Mouse (Mus musculus) thymus, postnatal 25 days (tissue): ENCODE data around the gene Pik3c2b.

Source experiments
- DNase-seq: peaks from one replicate; pipeline ENCODE4 v3.0.0; 2022

Pik3c2b gene

GRCm38 (mm10) chr1:133100980-133101798 lies 55.7 kb downstream of the Pik3c2b start:
- DNase-seq, result peak; percentile 74

- no peak for DNase-seq
These were observed 56.6 kb downstream of the Pik3c2b start for GRCm38 (mm10) chr1:133102108-133102507.

GRCm38 (mm10) chr1:133103315-133103714 lies 57.8 kb downstream of the Pik3c2b start:
- no peak for DNase-seq

- no peak for DNase-seq
These were observed 58.4 kb downstream of the Pik3c2b start for GRCm38 (mm10) chr1:133103871-133104270.

GRCm38 (mm10) chr1:133116108-133116507 lies 70.6 kb downstream of the Pik3c2b start:
- no peak for DNase-seq

GRCm38 (mm10) chr1:133118127-133118526 lies 72.7 kb downstream of the Pik3c2b start:
- no peak for DNase-seq

GRCm38 (mm10) chr1:133118844-133119243 lies 73.4 kb downstream of the Pik3c2b start:
- no peak for DNase-seq

- no peak for DNase-seq
These were observed 74.7 kb downstream of the Pik3c2b start for GRCm38 (mm10) chr1:133119931-133120712.

GRCm38 (mm10) chr1:133121246-133121645 lies 75.8 kb downstream of the Pik3c2b start:
- no peak for DNase-seq

DNA sequence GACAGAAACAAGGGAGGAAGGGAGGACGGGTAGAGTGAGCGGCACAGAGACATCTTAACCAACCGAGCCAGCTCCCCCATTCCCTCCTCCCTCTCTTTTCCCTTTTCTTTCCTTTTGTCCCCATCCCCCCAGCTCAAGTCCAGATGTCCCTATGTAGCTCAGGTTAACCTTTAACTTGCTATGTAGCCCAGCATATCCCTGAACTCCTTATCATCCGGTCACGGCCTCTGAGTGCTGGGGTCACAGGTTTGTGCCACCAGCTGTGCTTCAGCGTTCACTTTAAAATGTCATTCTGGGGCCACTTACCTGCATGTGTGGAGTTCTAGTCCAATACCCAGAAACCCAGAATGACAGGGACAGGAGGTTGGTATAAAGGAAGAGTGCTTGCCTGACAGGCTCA lies 78.7 kb downstream of the Pik3c2b start:
- no peak for DNase-seq

DNA sequence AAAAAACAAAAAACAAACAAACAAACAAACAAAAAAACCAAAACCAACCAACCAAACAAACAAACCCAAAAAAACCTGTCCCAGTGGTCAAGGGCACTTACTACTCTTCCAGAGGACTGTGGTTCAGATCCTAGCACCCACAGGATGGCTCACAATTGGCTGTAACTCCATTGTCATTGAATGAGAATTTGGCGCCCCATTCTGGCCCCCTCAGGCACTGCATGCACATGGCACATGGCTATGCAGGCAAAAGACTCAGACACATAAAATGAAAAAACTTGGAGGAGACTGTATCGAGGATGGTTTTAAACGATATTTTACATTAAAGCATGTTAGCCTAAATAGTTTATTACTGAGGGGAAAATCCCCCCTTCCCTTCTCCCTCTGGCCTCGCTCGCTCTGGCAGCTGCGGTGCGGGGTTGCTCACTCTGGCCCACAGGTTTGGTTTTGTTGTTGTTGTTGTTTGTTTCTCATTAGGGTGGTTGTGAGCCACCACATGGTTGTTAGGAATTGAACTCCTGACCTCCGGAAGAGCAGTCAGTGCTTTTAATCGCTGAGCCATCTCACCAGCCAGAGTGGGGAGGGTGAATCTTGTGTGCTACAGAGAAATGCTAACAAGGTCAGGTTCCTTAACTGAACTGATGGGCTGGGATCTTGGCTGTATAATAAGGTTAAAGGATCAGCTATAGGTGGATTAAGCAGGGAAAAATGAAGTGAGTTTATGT lies 80.3 kb downstream of the Pik3c2b start:
- DNase-seq, result no peak

GRCm38 (mm10) chr1:133126365-133126740 lies 80.9 kb downstream of the Pik3c2b start:
- no peak for DNase-seq

- no peak for DNase-seq
These were observed 81.9 kb downstream of the Pik3c2b start for GRCm38 (mm10) chr1:133127328-133127727.

- DNase-seq, result no peak
These were observed 84.2 kb downstream of the Pik3c2b start for GRCm38 (mm10) chr1:133129471-133130221.

GRCm38 (mm10) chr1:133130638-133131560 lies 85.4 kb downstream of the Pik3c2b start, which contains the start of gene Ppp1r15b:
Gene Ppp1r15b, plus strand, starts transcription at chr1:133131143.
- peak; percentile 97 for DNase-seq

GRCm38 (mm10) chr1:133131561-133131905 lies 86.1 kb downstream of the Pik3c2b start:
- DNase-seq, result no peak

GRCm38 (mm10) chr1:133131936-133132335 lies 86.5 kb downstream of the Pik3c2b start:
- DNase-seq, result no peak

DNA sequence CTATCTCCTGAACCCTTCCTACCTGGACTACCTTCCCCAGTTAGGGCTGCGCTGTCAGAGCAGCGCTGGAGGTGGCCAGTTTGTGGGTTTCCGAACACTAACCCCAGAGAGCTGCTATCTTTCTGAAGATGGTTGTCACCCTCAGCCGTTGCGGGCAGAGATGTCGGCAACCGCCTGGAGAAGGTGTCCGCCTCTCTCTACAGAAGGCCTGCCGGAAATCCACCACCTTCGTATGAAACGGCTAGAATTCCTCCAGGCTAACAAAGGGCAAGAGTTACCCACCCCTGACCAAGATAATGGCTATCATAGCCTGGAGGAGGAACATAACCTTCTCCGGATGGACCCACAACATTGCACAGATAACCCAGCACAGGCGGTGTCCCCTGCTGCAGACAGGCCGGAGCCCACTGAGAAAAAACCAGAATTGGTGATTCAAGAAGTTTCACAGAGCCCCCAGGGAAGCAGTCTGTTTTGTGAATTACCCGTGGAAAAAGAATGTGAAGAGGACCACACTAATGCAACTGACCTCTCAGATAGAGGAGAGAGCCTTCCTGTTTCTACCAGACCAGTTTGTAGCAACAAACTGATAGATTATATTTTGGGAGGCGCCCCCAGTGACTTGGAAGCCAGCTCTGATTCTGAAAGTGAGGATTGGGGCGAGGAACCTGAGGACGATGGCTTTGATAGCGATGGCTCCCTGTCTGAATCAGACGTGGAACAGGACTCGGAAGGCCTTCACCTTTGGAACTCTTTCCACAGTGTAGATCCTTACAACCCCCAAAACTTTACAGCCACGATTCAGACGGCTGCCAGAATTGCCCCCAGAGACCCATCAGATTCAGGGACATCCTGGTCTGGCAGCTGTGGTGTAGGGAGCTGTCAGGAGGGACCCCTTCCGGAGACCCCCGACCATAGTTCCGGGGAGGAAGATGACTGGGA lies 87.2 kb downstream of the Pik3c2b start:
- DNase-seq, result peak; percentile 34

- no peak for DNase-seq
These were observed 88.0 kb downstream of the Pik3c2b start for GRCm38 (mm10) chr1:133133425-133133824.

DNA sequence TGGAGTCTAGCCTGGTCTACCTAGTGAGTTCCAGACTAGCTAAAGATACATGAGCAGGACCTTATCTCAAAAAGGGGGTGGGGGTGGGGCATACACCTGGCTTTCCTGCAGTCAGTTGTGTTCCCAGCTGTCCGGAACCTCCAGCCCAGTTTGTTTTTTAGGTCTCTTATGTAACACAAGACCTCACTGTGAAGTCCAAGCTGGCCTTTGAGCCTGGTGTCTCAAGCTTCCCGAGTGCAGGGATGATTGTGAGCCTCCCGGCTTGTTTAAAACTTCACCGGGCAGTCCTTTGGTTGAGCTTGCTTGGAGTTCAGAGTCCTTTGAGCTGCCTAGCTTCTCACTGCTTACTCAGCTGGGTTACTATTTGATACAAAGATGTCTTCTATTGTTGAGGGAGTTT lies 88.6 kb downstream of the Pik3c2b start:
- no peak for DNase-seq
